Mouse (Mus musculus) ovary, postnatal 36 days (tissue): ENCODE measurements around the gene Pnma5.

ENCODE experiments used
- DNase-seq: peaks from one replicate; pipeline ENCODE4 v3.0.0; 2022; ENCODE audit warnings: low spot score, mixed read lengths

Gene Pnma5

GRCm38 (mm10) chrX:72985607-72986006 lies 51.3 kb downstream of the Pnma5 start:
- no peak for DNase-seq
